Mouse (Mus musculus) cerebellum, adult 2 months (tissue): ENCODE results near the gene Hs1bp3. TPM values are rescaled to one million over a fixed set of nuclear protein-coding genes. Genes with fewer than 3 reads are reported as not detected.

Source experiments
- DNase-seq, 2 experiments: peaks; one replicate each; pipeline ENCODE4 v3.0.0; 2021
- H3K27ac ChIP-seq: fragments of 200-500 bp; 2 replicates; pipeline ENCODE4 v1.5.1; 2012; ENCODE audit warnings: low read length, control low read depth, inconsistent platforms; ENCODE audit not compliant: insufficient read depth
- H3K27me3 ChIP-seq: fragments of 200-500 bp; 2 replicates; pipeline ENCODE4 v1.6.1; 2012; ENCODE audit warnings: inconsistent platforms, mild to moderate bottlenecking, low read length, moderate library complexity; ENCODE audit not compliant: control insufficient read depth, insufficient read depth
- H3K4me1 ChIP-seq: fragments of 200-500 bp; 2 replicates; pipeline ENCODE4 v1.6.1; 2011; ENCODE audit warnings: low read length; ENCODE audit not compliant: control insufficient read depth, insufficient read depth
- H3K4me3 ChIP-seq: fragments of 200-500 bp; replicated peaks from 2 replicates; pipeline ENCODE3; 2011; ENCODE audit warnings: mild to moderate bottlenecking, low read depth, low read length, control low read depth; ENCODE audit not compliant: insufficient read depth
- CTCF ChIP-seq: fragments of 200-500 bp; IDR thresholded peaks from 2 replicates; pipeline ENCODE4 v1.5.1; 2011; ENCODE audit warnings: low read depth, mild to moderate bottlenecking, control low read depth, low read length, moderate library complexity, borderline replicate concordance; ENCODE audit not compliant: insufficient read depth
- POLR2A ChIP-seq: fragments of 200-500 bp; IDR thresholded peaks from 2 replicates; pipeline ENCODE4 v1.6.1; 2011; ENCODE audit warnings: low read length, control low read depth, borderline replicate concordance; ENCODE audit not compliant: insufficient read depth
- WGBS: fragments of 180-500 bp; shearing (Covaris S2); methylation state at CpG from one replicate; pipeline ENCODE4 v1.1.7; 2018; 5-methylcytosine and 5-hydroxymethylcytosine counted together
- polyA plus RNA-seq: library from polyadenylated mRNA; depleted of rRNA; stranded (reverse); fragments of >200 nt; gene quantifications from 2 replicates; pipeline ENCODE4 v1.2.3, GENCODE M21; 2012

Gene Hs1bp3
- polyA plus RNA-seq, 1 experiment: 15.8 TPM

GRCm38 (mm10) chr12:8339591-8340319 lies 26.5 kb downstream of the Hs1bp3 start:
- WGBS: 47% methylated on average over 13 of the region's 13 CpGs
- H3K4me3 ChIP-seq: no peak overlapping the region
- peak in 1 of 2 experiments; percentile 15 for DNase-seq
- H3K4me1 ChIP-seq: no peaks in the 10 kb centered on the region
- no peak overlapping the region for H3K27ac ChIP-seq
- no peaks in the 10 kb centered on the region for H3K27me3 ChIP-seq
- no peak for TF ChIP-seq CTCF
- no peak for TF ChIP-seq POLR2A

GRCm38 (mm10) chr12:8341008-8341407 lies 27.8 kb downstream of the Hs1bp3 start:
- Histone ChIP-seq H3K4me3 (no peak overlapping the region), H3K27ac (no peak overlapping the region), H3K4me1 (no peaks in the 10 kb centered on the region), H3K27me3 (no peaks in the 10 kb centered on the region)
- WGBS: 86% methylated on average over 6 of the region's 6 CpGs
- TF ChIP-seq CTCF: no peak
- TF ChIP-seq POLR2A: no peak
- peak in 1 of 2 experiments; percentile 5 for DNase-seq

- Histone ChIP-seq H3K27me3 (no peaks in the 10 kb centered on the region), H3K27ac (no peak overlapping the region), H3K4me1 (no peaks in the 10 kb centered on the region), H3K4me3 (no peak overlapping the region)
- 90% methylated on average over 3 of the region's 3 CpGs for WGBS
- no peak for DNase-seq
- TF ChIP-seq CTCF: no peak
- TF ChIP-seq POLR2A: no peak
Observed at GRCm38 (mm10) chr12:8343381-8343780, 30.1 kb downstream of the Hs1bp3 start.

GRCm38 (mm10) chr12:8344897-8345296 lies 31.7 kb downstream of the Hs1bp3 start:
- WGBS: 60% methylated on average over 9 of the region's 9 CpGs

GRCm38 (mm10) chr12:8345539-8345938 lies 32.3 kb downstream of the Hs1bp3 start:
- WGBS: 96% methylated on average over 5 of the region's 5 CpGs
- no peaks in the 10 kb centered on the region for H3K27me3 ChIP-seq
- TF ChIP-seq POLR2A (no peak), CTCF (no peak)
- no peaks in the 10 kb centered on the region for H3K4me1 ChIP-seq
- no peak for DNase-seq
- H3K27ac ChIP-seq: peak overlapping the region; percentile 81; the same call in 1 of the 2 replicates
- H3K4me3 ChIP-seq: no peak overlapping the region

More at GRCm38 (mm10) chr12:8344897-8345296, 31.7 kb downstream of the Hs1bp3 start:
- DNase-seq: peak in 1 of 2 experiments; percentile 32
- Histone ChIP-seq H3K4me1 (no peaks in the 10 kb centered on the region), H3K27me3 (no peaks in the 10 kb centered on the region), H3K4me3 (no peak overlapping the region), H3K27ac (peak overlapping the region; percentile 81; the same call in 1 of the 2 replicates)
- TF ChIP-seq POLR2A (no peak), CTCF (no peak)

GRCm38 (mm10) chr12:8347746-8348462 lies 34.7 kb downstream of the Hs1bp3 start:
- no peak for DNase-seq
- no peaks in the 10 kb centered on the region for H3K4me1 ChIP-seq
- no peak overlapping the region for H3K27ac ChIP-seq
- WGBS: 84% methylated on average over 8 of the region's 8 CpGs
- H3K4me3 ChIP-seq: no peak overlapping the region
- TF ChIP-seq POLR2A (no peak), CTCF (no peak)
- no peaks in the 10 kb centered on the region for H3K27me3 ChIP-seq

- WGBS: 74% methylated on average over 9 of the region's 9 CpGs
- no peak for TF ChIP-seq POLR2A
- TF ChIP-seq CTCF: no peak
- Histone ChIP-seq H3K27ac (no peak overlapping the region), H3K4me1 (no peaks in the 10 kb centered on the region), H3K4me3 (no peak overlapping the region), H3K27me3 (no peaks in the 10 kb centered on the region)
- no peak for DNase-seq
Observed at GRCm38 (mm10) chr12:8348733-8349513, 35.7 kb downstream of the Hs1bp3 start.
